ENCODE assay signal across 8 mouse cellular contexts in the genomic region with DNA sequence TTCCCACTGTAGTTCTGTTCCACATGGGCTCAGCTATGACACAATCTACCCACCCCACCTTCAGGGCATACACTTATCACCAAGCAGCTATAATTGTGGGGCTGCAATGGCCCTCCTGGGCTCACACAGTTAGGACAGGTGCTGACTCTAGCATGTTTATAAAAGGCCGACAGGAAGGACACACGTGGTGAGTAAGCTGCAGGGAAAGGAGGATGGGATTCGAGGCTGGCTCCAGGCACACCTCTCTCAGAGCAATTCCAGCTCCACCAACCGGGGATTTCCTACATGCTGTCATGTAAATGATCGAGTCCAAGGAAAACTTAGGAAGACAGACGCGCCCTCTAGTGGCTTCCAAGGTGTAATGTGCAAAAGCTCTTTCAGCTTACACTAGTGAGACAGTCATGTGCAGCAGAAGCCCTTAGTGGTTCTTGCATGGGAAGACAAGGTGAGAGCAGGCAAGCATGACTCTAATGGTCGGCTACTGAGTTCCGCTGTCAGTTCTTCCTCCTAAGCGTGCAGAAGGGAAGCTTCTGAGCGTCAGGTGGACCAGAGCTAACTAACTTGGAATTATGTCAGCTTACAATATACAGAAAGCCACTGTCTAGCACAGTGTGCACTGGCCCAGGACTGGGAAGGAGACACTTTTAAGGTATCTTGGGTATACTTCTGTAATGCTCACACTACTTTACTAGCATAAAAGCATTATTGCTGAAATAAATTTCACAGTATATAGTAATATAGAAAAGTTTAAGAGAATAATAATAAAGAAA. TPM values are rescaled to one million over a fixed set of nuclear protein-coding genes. Genes with fewer than 3 reads are reported as not detected.
DNase-seq lines count a peak whose midpoint lies in the region; ATAC-seq and TF ChIP-seq lines count a peak whose summit lies in the region.

No protein-coding gene starts in this region.

- peaks cover 0 to 8% of the 10 kb centered on the region in 2 experiments; a peak in 2 of 4 replicates for H3K4me1 ChIP-seq in CH12.LX (ENCODE audit: control insufficient read depth in 1 of 2, insufficient read depth in 2 of 2)
- H3K4me1 ChIP-seq in heart, embryonic 11.5 days (ENCODE audit: control insufficient read depth, insufficient read depth, low read length), result no peaks in the 10 kb centered on the region
- H3K4me1 ChIP-seq in kidney, embryonic 16.5 days (ENCODE audit: insufficient read depth, low read length), result no peaks in the 10 kb centered on the region
- no peaks in the 10 kb centered on the region for H3K4me1 ChIP-seq in liver, embryonic 12.5 days
- no peaks in the 10 kb centered on the region for H3K4me1 ChIP-seq in neural tube, embryonic 12.5 days

- peak; percentile 63 to 67 for TF ChIP-seq CTCF in CH12.LX (conservative IDR thresholded peaks at IDR 0.05 in 1 of 2, IDR thresholded peaks at IDR 0.05 in 1 of 2; ENCODE audit: low read depth in 2 of 2, low read length in 2 of 2)

- no peaks in the 10 kb centered on the region for H3K27me3 ChIP-seq in CH12.LX (replicated peaks)
- H3K27me3 ChIP-seq in heart, embryonic 11.5 days (ENCODE audit: control insufficient read depth, insufficient read depth, low read length), result no peaks in the 10 kb centered on the region
- no peaks in the 10 kb centered on the region for H3K27me3 ChIP-seq in kidney, embryonic 16.5 days (ENCODE audit: insufficient read depth, low read length)
- no peaks in the 10 kb centered on the region for H3K27me3 ChIP-seq in liver, embryonic 12.5 days (replicated peaks)
- H3K27me3 ChIP-seq in neural tube, embryonic 12.5 days (replicated peaks), result no peaks in the 10 kb centered on the region

- no peaks in the 10 kb centered on the region for H3K9me3 ChIP-seq in CH12.LX (replicated peaks; ENCODE audit: low read length)
- H3K9me3 ChIP-seq in heart, embryonic 11.5 days (replicated peaks; ENCODE audit: control insufficient read depth, low read length), result no peaks in the 10 kb centered on the region
- no peaks in the 10 kb centered on the region for H3K9me3 ChIP-seq in kidney, embryonic 16.5 days (ENCODE audit: low read length)
- no peaks in the 10 kb centered on the region for H3K9me3 ChIP-seq in liver, embryonic 12.5 days (replicated peaks)
- H3K9me3 ChIP-seq in neural tube, embryonic 12.5 days, result no peaks in the 10 kb centered on the region

- no peak for TF ChIP-seq EP300 in CH12.LX (IDR thresholded peaks at IDR 0.05; ENCODE audit: low read length)

- no peaks in the 10 kb centered on the region for H3K79me2 ChIP-seq in CH12.LX (replicated peaks; ENCODE audit: control insufficient read depth, extremely low read depth, insufficient read depth, poor library complexity, severe bottlenecking)

- no peak overlapping the region for H3K4me2 ChIP-seq in CH12.LX (ENCODE audit: insufficient read depth, low read depth, poor library complexity, severe bottlenecking)
- no peak overlapping the region for H3K4me2 ChIP-seq in heart, embryonic 11.5 days
- H3K4me2 ChIP-seq in kidney, embryonic 16.5 days (replicated peaks; ENCODE audit: low read depth, low read length), result no peak overlapping the region
- H3K4me2 ChIP-seq in liver, embryonic 12.5 days, result no peak overlapping the region
- H3K4me2 ChIP-seq in neural tube, embryonic 12.5 days (replicated peaks), result no peak overlapping the region

- no peak for TF ChIP-seq POLR2A in CH12.LX (IDR thresholded peaks at IDR 0.05; ENCODE audit: low read depth, low read length)

- no peak for DNase-seq in CH12.LX (ENCODE audit: extremely low read depth)
- peak; percentile 86 for DNase-seq in brain, adult 2 months (ENCODE audit: low read depth, low spot score)
- peak; percentile 75 for DNase-seq in urinary bladder, postnatal 14 days (ENCODE audit: low spot score)

- in situ Hi-C loops in CH12.LX (cut with MboI; ENCODE audit: low pct_ligation_motif_present, low pct_unique_long_range_greater_than_20kb, low sequenced_read_pairs), result no loop called here

- 29% methylated on average over 11 of the region's 11 CpGs for WGBS in heart, embryonic 11.5 days (ENCODE audit: insufficient replicate concordance)
- 23% methylated on average over 11 of the region's 11 CpGs for WGBS in kidney, embryonic 16.5 days
- WGBS in liver, embryonic 12.5 days (ENCODE audit: insufficient replicate concordance), result 46% methylated on average over 11 of the region's 11 CpGs
- WGBS in neural tube, embryonic 12.5 days, result 43% methylated on average over 11 of the region's 11 CpGs

- H3K27ac ChIP-seq in CH12.LX (ENCODE audit: insufficient read depth, low read depth), result no peak overlapping the region
- no peak overlapping the region for H3K27ac ChIP-seq in heart, embryonic 11.5 days (ENCODE audit: low read depth, low read length)
- H3K27ac ChIP-seq in kidney, embryonic 16.5 days (ENCODE audit: low read length), result no peak overlapping the region
- no peak overlapping the region for H3K27ac ChIP-seq in liver, embryonic 12.5 days
- H3K27ac ChIP-seq in neural tube, embryonic 12.5 days, result no peak overlapping the region

- H3K36me3 ChIP-seq in CH12.LX (replicated peaks in 1 of 2; ENCODE audit: control insufficient read depth in 1 of 2, insufficient read depth in 1 of 2, low read length in 1 of 2), result peaks cover 23 to 62% of the 10 kb centered on the region in 2 experiments
- H3K36me3 ChIP-seq in heart, embryonic 11.5 days (ENCODE audit: control insufficient read depth, insufficient read depth, low read length), result peaks cover 9% of the 10 kb centered on the region; the same call in 1 of the 2 replicates
- H3K36me3 ChIP-seq in kidney, embryonic 16.5 days (ENCODE audit: insufficient read depth, low read length), result peaks cover 41% of the 10 kb centered on the region
- peaks cover 70% of the 10 kb centered on the region for H3K36me3 ChIP-seq in liver, embryonic 12.5 days
- H3K36me3 ChIP-seq in neural tube, embryonic 12.5 days, result peaks cover 41% of the 10 kb centered on the region

- no peak overlapping the region for H3K4me3 ChIP-seq in CH12.LX (replicated peaks in 1 of 3; ENCODE audit: low read depth in 2 of 3, low read length in 2 of 3, poor library complexity in 1 of 3)
- no peak overlapping the region for H3K4me3 ChIP-seq in heart, embryonic 11.5 days (ENCODE audit: low read depth, low read length)
- no peak overlapping the region for H3K4me3 ChIP-seq in kidney, embryonic 16.5 days (ENCODE audit: low read length)
- H3K4me3 ChIP-seq in liver, embryonic 12.5 days, result no peak overlapping the region
- H3K4me3 ChIP-seq in neural tube, embryonic 12.5 days, result no peak overlapping the region

- dilution Hi-C loops in CH12.LX (cut with MboI; ENCODE audit: extremely low pct_ligation_motif_present, extremely low pct_unique_long_range_greater_than_20kb, low sequenced_read_pairs), result no loop called here

- TF ChIP-seq RAD21 in CH12.LX (IDR thresholded peaks at IDR 0.05; ENCODE audit: low read depth, low read length), result peak; percentile 49

- peak; percentile 73 for ATAC-seq in erythroid progenitor cell, adult 5-6 weeks (replicated peaks; ENCODE audit: low FRiP score, poor library complexity, severe bottlenecking)
- ATAC-seq in heart, embryonic 11.5 days (replicated peaks; ENCODE audit: insufficient number of reproducible peaks, low FRiP score, low TSS enrichment), result peak; percentile 52; the same call in 1 of the 2 replicates
- ATAC-seq in kidney, embryonic 16.5 days (ENCODE audit: low FRiP score, low TSS enrichment), result peak; percentile 87
- ATAC-seq in liver, embryonic 12.5 days, result peak; percentile 51; the same call in 1 of the 2 replicates
- ATAC-seq in neural tube, embryonic 12.5 days (ENCODE audit: low FRiP score, low read depth), result peak; percentile 71

- H3K9ac ChIP-seq in CH12.LX (ENCODE audit: insufficient read depth, low read depth), result no peak overlapping the region
- H3K9ac ChIP-seq in heart, embryonic 11.5 days (ENCODE audit: low read depth, low read length), result no peak overlapping the region
- H3K9ac ChIP-seq in kidney, embryonic 16.5 days (replicated peaks; ENCODE audit: low read length), result no peak overlapping the region
- H3K9ac ChIP-seq in liver, embryonic 12.5 days, result no peak overlapping the region
- H3K9ac ChIP-seq in neural tube, embryonic 12.5 days, result no peak overlapping the region

TF ChIP-seq in CH12.LX, 34 proteins besides CTCF, POLR2A, EP300 and RAD21:
- TF ChIP-seq MAFK (IDR thresholded peaks at IDR 0.05; ENCODE audit: insufficient replicate concordance, low read length), result 0 out of 2 replicates have a peak, but pooled peaks have one; percentile 15
- TF ChIP-seq ZNF384 (IDR thresholded peaks at IDR 0.05; ENCODE audit: low read depth, low read length), result no peak
- no peak for TF ChIP-seq BHLHE40 (IDR thresholded peaks at IDR 0.05; ENCODE audit: low read depth, low read length)
- no peak for TF ChIP-seq CHD2 (IDR thresholded peaks at IDR 0.05; ENCODE audit: low read length)
- no peak for TF ChIP-seq POLR2AphosphoS2 (IDR thresholded peaks at IDR 0.05; ENCODE audit: low read depth, low read length)
- TF ChIP-seq ELF1 (IDR thresholded peaks at IDR 0.05; ENCODE audit: low read depth, low read length), result no peak
- no peak for TF ChIP-seq ZMIZ1 (IDR thresholded peaks at IDR 0.05; ENCODE audit: low read depth, low read length)
- no peak for TF ChIP-seq MAX (IDR thresholded peaks at IDR 0.05; ENCODE audit: low read length)
- TF ChIP-seq MXI1 (IDR thresholded peaks at IDR 0.05; ENCODE audit: low read depth, low read length), result no peak
- no peak for TF ChIP-seq TBP (conservative IDR thresholded peaks at IDR 0.05; ENCODE audit: low read depth, low read length)
- no peak for TF ChIP-seq JUND (conservative IDR thresholded peaks at IDR 0.05; ENCODE audit: low read depth, low read length)
- no peak for TF ChIP-seq USF2 (conservative IDR thresholded peaks at IDR 0.05; ENCODE audit: low read depth, low read length)
- peak; percentile 58 for TF ChIP-seq SMC3 (IDR thresholded peaks at IDR 0.05; ENCODE audit: low read depth, low read length)
- no peak for TF ChIP-seq IRF4 (IDR thresholded peaks at IDR 0.05; ENCODE audit: low read depth, low read length)
- no peak for TF ChIP-seq RCOR1 (conservative IDR thresholded peaks at IDR 0.05; ENCODE audit: low read depth, low read length)

RNA-seq across cellular contexts. Expression of a gene that starts 14.0 kb away (rescaled TPM):
- total RNA-seq in CH12.LX (2012; rRNA removed), result 5.7 and 6.0 TPM in 2 replicates
- total RNA-seq in CH12.LX (2014; rRNA removed), result 8.1 and 8.7 TPM in 2 replicates
- 12.8 and 13.3 TPM in 2 replicates for polyA plus RNA-seq in CH12.LX (2012; ENCODE audit: insufficient read length, low read depth)
- 13.0 and 13.4 TPM in 2 replicates for total RNA-seq in erythroid progenitor cell, adult 5-6 weeks (2015; ENCODE audit: low replicate concordance)
- 19.1 and 22.5 TPM in 2 replicates for total RNA-seq in erythroid progenitor cell, adult 5-6 weeks (2017; ENCODE audit: low replicate concordance)
- 17.9 and 22.4 TPM in 2 replicates for polyA plus RNA-seq in heart, embryonic 11.5 days (2014; fragmentation: Nextera tagmentation; extraction: Ambion mirVana)
- polyA plus RNA-seq in kidney, embryonic 16.5 days (2015; fragmentation: Nextera tagmentation; extraction: Ambion mirVana), result 29.5 and 30.7 TPM in 2 replicates
- polyA plus RNA-seq in liver, embryonic 12.5 days (2016; fragmentation: Nextera tagmentation; extraction: Ambion mirVana), result 12.7 and 13.4 TPM in 2 replicates
- polyA plus RNA-seq in neural tube, embryonic 12.5 days (2016; fragmentation: Nextera tagmentation; extraction: Ambion mirVana), result 30.4 and 34.2 TPM in 2 replicates
